Mouse (Mus musculus) stomach, embryonic 15.5 days (tissue): Measurements from ENCODE around the gene Arfrp1. TPM values are rescaled to one million over a fixed set of nuclear protein-coding genes. Genes with fewer than 3 reads are reported as not detected.

Experiments used
- ATAC-seq: fragments of 200-750 bp; cut with Nextera tagmentation; 2 replicates; pipeline ENCODE4 v1.8.0; 2017; ENCODE audit warnings: low read depth, moderate number of reproducible peaks, moderate TSS enrichment; ENCODE audit not compliant: insufficient read depth, low FRiP score
- H3K27ac ChIP-seq: fragments of 300-500 bp; sonication (generic); 2 replicates; pipeline ENCODE4 v1.5.1; 2015; ENCODE audit warnings: mild to moderate bottlenecking, inconsistent platforms
- H3K27me3 ChIP-seq: fragments of 300-500 bp; sonication (generic); replicated peaks from 2 replicates; pipeline ENCODE4 v1.6.1; 2015; ENCODE audit warnings: inconsistent platforms
- H3K36me3 ChIP-seq: fragments of 300-500 bp; sonication (generic); 2 replicates; pipeline ENCODE4 v1.6.1; 2015; ENCODE audit warnings: inconsistent platforms
- H3K4me1 ChIP-seq: fragments of 300-500 bp; sonication (generic); 2 replicates; pipeline ENCODE4 v1.6.1; 2015; ENCODE audit warnings: inconsistent platforms
- H3K4me2 ChIP-seq: fragments of 300-500 bp; sonication (generic); 2 replicates; pipeline ENCODE4 v1.6.1; 2015; ENCODE audit warnings: mild to moderate bottlenecking, inconsistent platforms
- H3K4me3 ChIP-seq: fragments of 300-500 bp; sonication (generic); replicated peaks from 2 replicates; pipeline ENCODE4 v1.5.1; 2015; ENCODE audit warnings: inconsistent platforms
- H3K9ac ChIP-seq: fragments of 300-500 bp; sonication (generic); 2 replicates; pipeline ENCODE4 v1.6.1; 2015; ENCODE audit warnings: inconsistent platforms
- H3K9me3 ChIP-seq: fragments of 300-500 bp; sonication (generic); 2 replicates; pipeline ENCODE4 v1.6.1; 2016; ENCODE audit warnings: inconsistent platforms
- WGBS: fragments of 180-500 bp; shearing (Covaris S2); methylation state at CpG from one replicate; pipeline ENCODE4 v1.1.7; 2015; 5-methylcytosine and 5-hydroxymethylcytosine counted together
- polyA plus RNA-seq: library from polyadenylated mRNA; unstranded; fragments of >200 nt; fragmentation: Nextera tagmentation; extraction: Ambion mirVana; gene quantifications from 2 replicates; pipeline ENCODE4 v1.2.1, GENCODE M21; 2015

Arfrp1 gene
- polyA plus RNA-seq, 1 experiment from 2014 or later, result 58.6 TPM

DNA sequence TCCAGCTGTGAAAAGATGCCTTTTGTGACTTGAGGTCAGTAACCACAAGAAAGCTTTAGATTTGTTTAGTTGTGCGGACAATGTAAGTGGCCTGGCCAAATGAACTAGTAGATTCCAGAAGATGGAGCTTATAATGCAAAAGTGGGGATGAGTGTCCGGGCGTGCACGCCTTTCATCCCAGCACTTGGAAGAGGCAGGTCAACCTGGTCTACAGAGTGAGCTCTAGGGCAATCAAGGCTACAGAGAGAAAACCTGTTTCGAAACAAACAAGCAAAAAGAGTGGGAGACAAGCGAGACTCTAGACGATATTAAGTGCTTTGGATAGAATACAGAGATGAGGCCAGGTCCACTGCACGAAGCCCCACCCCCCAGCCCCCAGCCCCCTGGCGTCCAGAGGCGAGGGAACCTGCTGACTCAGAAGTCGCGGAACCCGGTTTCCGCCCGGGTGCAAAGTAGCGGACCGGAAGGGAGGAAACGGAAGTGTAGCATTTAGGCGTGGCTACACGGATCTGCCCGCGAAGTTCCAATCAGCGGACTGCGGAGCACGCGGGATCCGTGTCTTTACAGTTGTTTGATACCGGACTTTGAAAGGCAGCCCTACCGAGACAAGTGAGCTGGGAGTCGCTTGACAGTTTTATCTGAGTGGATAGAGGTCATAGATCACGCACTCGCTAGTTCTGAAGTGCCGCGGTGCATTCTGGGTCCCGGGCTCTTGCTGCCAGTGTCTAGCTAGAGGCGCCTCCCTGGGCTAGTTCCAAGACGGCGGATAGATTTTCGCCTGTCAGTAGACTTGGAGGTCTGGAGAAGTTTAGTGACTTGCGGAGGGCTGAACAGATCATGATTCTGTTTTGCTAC lies 45.7 kb downstream of the Arfrp1 start, which contains the start of gene Rtel1:
Rtel1 (plus strand) TSS at position 492 of the 855 bp plus-strand sequence.
- peak within 1 kb of the TSS; percentile 80 for H3K27ac ChIP-seq
- peaks cover 7% of the 10 kb centered on the region; the same call in 1 of the 2 replicates for H3K27me3 ChIP-seq
- peak within 1 kb of the TSS; percentile 30 for H3K9ac ChIP-seq
- peak; percentile 91 for ATAC-seq
- H3K9me3 ChIP-seq, result no peaks in the 10 kb centered on the region
- H3K4me3 ChIP-seq, result peak within 1 kb of the TSS; percentile 78
- peaks cover 20% of the 10 kb centered on the region; the same call in 1 of the 2 replicates for H3K36me3 ChIP-seq
- H3K4me2 ChIP-seq, result peak within 1 kb of the TSS; percentile 69
- WGBS, result 5% methylated on average over 40 of the region's 40 CpGs
- H3K4me1 ChIP-seq, result peaks cover 12% of the 10 kb centered on the region

DNA sequence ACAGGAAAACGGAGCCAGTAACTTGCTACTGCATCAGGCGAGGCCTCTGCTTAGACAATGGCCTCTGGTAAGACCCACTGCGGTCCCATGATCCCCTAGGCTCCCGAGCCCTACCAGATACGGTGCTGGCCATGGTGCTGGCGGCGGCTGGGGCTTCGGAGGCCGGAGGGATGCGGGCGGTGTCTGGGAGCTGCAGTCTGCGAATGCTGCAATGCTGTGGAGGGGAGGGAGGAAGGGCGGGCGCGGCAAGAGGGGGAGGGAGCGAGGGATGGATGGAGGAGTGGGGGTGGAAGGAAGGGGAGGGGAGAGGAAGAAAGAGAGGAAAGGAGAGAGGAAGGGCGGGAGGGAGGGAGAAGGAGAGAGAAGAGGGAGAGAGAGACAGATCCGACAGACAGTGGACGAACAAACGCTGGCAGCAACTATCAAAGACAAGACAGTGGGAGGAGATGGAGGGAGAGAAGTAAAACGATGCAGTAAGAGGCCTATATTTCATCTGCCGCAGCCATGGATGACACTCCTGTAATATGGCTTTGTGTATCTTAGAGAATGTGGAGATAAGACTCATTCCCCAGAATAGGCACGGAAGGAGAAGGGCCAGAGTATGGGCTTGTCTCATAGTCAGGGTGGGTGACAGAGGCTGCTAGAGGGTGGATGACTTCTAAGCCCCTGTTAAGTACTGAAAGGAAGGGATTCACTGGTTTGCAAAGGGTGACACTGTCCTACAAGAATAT lies 51.0 kb downstream of the Arfrp1 start, which contains the start of gene Stmn3:
Stmn3 (minus strand) TSS at position 421 of the 731 bp plus-strand sequence.
- H3K9ac ChIP-seq, result no peak within 1 kb of the TSS
- peak within 1 kb of the TSS; percentile 19 for H3K4me3 ChIP-seq
- H3K4me2 ChIP-seq, result peak within 1 kb of the TSS; percentile 43

DNA sequence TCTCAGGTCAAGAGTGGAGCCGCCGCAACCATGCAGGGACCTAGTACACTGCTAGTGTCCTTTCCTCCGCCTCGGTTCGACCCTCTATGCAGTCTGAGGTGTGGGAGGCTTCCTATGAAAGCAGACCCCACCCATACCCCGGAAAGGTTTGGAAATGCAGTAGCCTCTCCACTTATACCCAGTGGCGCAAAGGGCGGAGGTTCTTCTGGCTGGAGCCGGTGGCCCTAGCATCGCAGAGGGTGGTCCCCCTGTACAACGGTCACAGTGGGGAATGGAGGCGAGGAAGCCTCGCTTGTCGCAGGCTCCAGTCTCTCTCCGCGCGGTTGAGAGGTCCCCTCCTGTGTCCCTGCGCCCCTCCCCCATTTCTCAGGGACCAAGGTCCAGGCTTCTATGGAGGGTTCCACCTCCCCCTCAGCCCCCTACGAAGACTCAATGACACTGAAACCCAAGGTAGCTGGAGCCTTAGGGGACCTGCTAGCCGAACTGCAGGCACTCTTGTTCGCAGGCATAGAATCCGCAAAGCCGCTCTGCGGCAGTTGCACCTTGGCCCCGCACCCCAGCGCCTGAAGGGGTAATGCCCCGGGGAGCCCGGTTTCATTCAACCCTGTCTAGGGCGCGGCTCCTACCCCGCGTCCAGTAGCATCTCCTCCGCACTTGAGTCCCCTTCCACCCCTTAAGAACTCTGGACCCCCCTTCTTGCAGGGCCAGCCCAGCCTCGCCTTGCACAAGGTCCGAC lies 51.7 kb downstream of the Arfrp1 start:
- ATAC-seq, result no peak
- Histone ChIP-seq H3K4me3 (peak overlapping the region; percentile 19), H3K9me3 (no peaks in the 10 kb centered on the region), H3K4me2 (peak overlapping the region; percentile 43), H3K9ac (no peak overlapping the region), H3K27me3 (peaks cover 30% of the 10 kb centered on the region), H3K4me1 (peaks cover 8% of the 10 kb centered on the region; the same call in 1 of the 2 replicates), H3K36me3 (no peaks in the 10 kb centered on the region), H3K27ac (no peak overlapping the region)
- WGBS, result 3% methylated on average over 35 of the region's 35 CpGs

More for the DNA sequence above, 51.0 kb downstream of the Arfrp1 start, which contains the start of gene Stmn3:
- peak; percentile 35; the same call in 1 of the 2 replicates for ATAC-seq
- Histone ChIP-seq H3K27me3 (peaks cover 30% of the 10 kb centered on the region), H3K27ac (no peak within 1 kb of the TSS), H3K9me3 (no peaks in the 10 kb centered on the region), H3K36me3 (no peaks in the 10 kb centered on the region), H3K4me1 (peaks cover 10% of the 10 kb centered on the region)
- 3% methylated on average over 19 of the region's 23 CpGs for WGBS

DNA sequence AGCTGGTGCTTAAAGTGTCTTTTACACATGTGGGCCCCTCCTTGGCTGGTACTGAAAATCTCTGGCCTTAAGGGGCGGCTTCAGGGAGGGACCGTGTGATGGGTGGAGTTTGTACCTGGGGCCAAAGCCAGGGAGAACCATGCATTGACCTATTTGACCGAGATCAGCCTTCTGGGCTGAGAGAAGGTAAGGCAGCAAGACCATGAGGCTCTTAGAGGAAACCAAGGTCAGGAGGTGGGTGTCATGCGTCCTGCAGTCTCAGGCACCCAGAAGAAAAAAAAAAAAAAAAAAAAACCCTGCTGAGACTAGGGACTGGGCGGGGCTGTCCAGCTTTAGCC lies 52.2 kb downstream of the Arfrp1 start:
- peaks cover 30% of the 10 kb centered on the region for H3K27me3 ChIP-seq
- H3K4me1 ChIP-seq, result peaks cover 8% of the 10 kb centered on the region; the same call in 1 of the 2 replicates
- no peaks in the 10 kb centered on the region for H3K9me3 ChIP-seq
- H3K9ac ChIP-seq, result no peak overlapping the region
- no peak for ATAC-seq
- H3K36me3 ChIP-seq, result no peaks in the 10 kb centered on the region
- whole genome bisulfite sequencing, result 14% methylated on average over 5 of the region's 5 CpGs
- no peak overlapping the region for H3K4me2 ChIP-seq
- H3K4me3 ChIP-seq, result 0 out of 2 replicates have a peak overlapping the region, but pooled peaks have one; percentile 19
- H3K27ac ChIP-seq, result no peak overlapping the region

DNA sequence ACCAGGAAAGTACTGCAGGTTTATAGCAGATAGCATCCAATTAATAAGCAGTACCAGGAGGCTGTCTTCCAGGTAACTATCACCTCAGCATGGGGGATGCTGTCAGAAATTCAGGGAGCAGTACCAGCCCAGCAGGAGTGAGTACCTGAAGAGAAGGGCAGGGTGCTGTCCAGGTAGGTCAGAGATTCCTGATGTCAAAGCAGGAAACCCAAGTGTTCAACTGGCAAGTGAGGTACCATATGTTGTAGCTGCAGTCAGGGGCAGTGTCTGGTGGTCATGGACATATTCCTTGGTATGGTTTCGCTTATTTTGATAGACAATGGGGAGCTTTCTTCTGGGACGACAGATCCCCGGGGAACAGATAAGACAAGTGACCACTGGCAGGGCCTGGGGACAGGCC lies 52.8 kb downstream of the Arfrp1 start:
- H3K4me3 ChIP-seq, result no peak overlapping the region
- H3K36me3 ChIP-seq, result no peaks in the 10 kb centered on the region
- no peak overlapping the region for H3K27ac ChIP-seq
- peaks cover 34% of the 10 kb centered on the region for H3K27me3 ChIP-seq
- peaks cover 8% of the 10 kb centered on the region; the same call in 1 of the 2 replicates for H3K4me1 ChIP-seq
- 71% methylated on average over 3 of the region's 3 CpGs for WGBS
- H3K9ac ChIP-seq, result no peak overlapping the region
- no peaks in the 10 kb centered on the region for H3K9me3 ChIP-seq
- no peak overlapping the region for H3K4me2 ChIP-seq
- ATAC-seq, result no peak

Other genes with a start within 250 kb of the Arfrp1 start
- gene Kcnq2, start 230.1 kb downstream of the Arfrp1 start, polyA plus RNA-seq, result 1.5 TPM in 2 replicates
- gene Eef1a2, start 208.4 kb downstream of the Arfrp1 start, polyA plus RNA-seq, result 0.18 and 0.36 TPM in 2 replicates
- gene Ppdpf, start 178.2 kb downstream of the Arfrp1 start, polyA plus RNA-seq, result 249 and 269 TPM in 2 replicates
- 0.12 TPM in 1 of 2 replicates, not detected in the other for gene Ptk6, start 162.6 kb downstream of the Arfrp1 start, polyA plus RNA-seq
- 0.06 and 0.18 TPM in 2 replicates for gene Srms, start 152.2 kb downstream of the Arfrp1 start, polyA plus RNA-seq
- 0.09 and 0.26 TPM in 2 replicates for gene Fndc11, start 145.4 kb downstream of the Arfrp1 start, polyA plus RNA-seq
- gene Helz2, start 123.4 kb downstream of the Arfrp1 start, polyA plus RNA-seq, result 2.1 and 2.3 TPM in 2 replicates
- 12.2 and 13.2 TPM in 2 replicates for gene Gmeb2, start 77.4 kb downstream of the Arfrp1 start, polyA plus RNA-seq
- 37.6 and 39.0 TPM in 2 replicates for gene Stmn3, start 50.9 kb downstream of the Arfrp1 start, polyA plus RNA-seq
- gene Rtel1, start 45.7 kb downstream of the Arfrp1 start, polyA plus RNA-seq, result 35.4 and 39.2 TPM in 2 replicates
- gene Zgpat, start 476 bp downstream of the Arfrp1 start, polyA plus RNA-seq, result 36.2 and 38.5 TPM in 2 replicates
- 18.2 and 20.2 TPM in 2 replicates for gene Lime1, start 14.7 kb upstream of the Arfrp1 start, polyA plus RNA-seq
- gene Zbtb46, start 94.0 kb upstream of the Arfrp1 start, polyA plus RNA-seq, result 9.7 and 10.0 TPM in 2 replicates
- 0.17 and 0.23 TPM in 2 replicates for gene Abhd16b, start 127.8 kb upstream of the Arfrp1 start, polyA plus RNA-seq
- 136 and 140 TPM in 2 replicates for gene Tpd52l2, start 131.7 kb upstream of the Arfrp1 start, polyA plus RNA-seq
- gene Dnajc5, start 155.1 kb upstream of the Arfrp1 start, polyA plus RNA-seq, result 76.4 and 82.1 TPM in 2 replicates
- 60.9 and 63.5 TPM in 2 replicates for gene Uckl1, start 219.5 kb upstream of the Arfrp1 start, polyA plus RNA-seq
- gene Prpf6, start 226.5 kb upstream of the Arfrp1 start, polyA plus RNA-seq, result 52.7 and 56.6 TPM in 2 replicates
- 48.5 and 50.8 TPM in 2 replicates for gene Zfp512b, start 227.4 kb upstream of the Arfrp1 start, polyA plus RNA-seq
- 25.0 and 26.9 TPM in 2 replicates for gene Samd10, start 233.8 kb upstream of the Arfrp1 start, polyA plus RNA-seq